Mouse (Mus musculus) cerebellum, postnatal 10 days (tissue): ENCODE measurements around the gene Tbc1d20.

ENCODE experiments used
- DNase-seq, 2 experiments: peaks; one replicate each; pipeline ENCODE4 v3.0.0; 2021; ENCODE audit warnings: mixed read lengths in 2 of 2

Gene Tbc1d20

GRCm38 (mm10) chr2:152360271-152360775 is 66.7 kb downstream of the Tbc1d20 start:
- no peak for DNase-seq

- no peak for DNase-seq
These were observed 67.6 kb downstream of the Tbc1d20 start for GRCm38 (mm10) chr2:152361193-152361592.
